In genomic region chr5:112212711-112213264, GRCm38 (mm10) we compare ENCODE assay signal across 17 mouse cellular contexts. TPM values are rescaled to one million over a fixed set of nuclear protein-coding genes. Genes with fewer than 3 reads are reported as not detected.
A peak's percentile ranks its signal among the peaks of the same experiment; 100 is the strongest.
DNase-seq lines count a peak whose midpoint lies in the region; ATAC-seq and TF ChIP-seq lines count a peak whose summit lies in the region.
"Had no signal": no experiment of that assay in that cellular context is flagged by ENCODE, and none has a peak within 500 bp of the region (broad histone marks: within the 10 kb centered on the region; RNA-seq: fewer than 3 reads in every experiment).

No protein-coding gene starts in this region.

- WGBS in hindbrain, embryonic 10.5 days, result 65% methylated on average over 6 of the region's 6 CpGs
- 62% methylated on average over 6 of the region's 6 CpGs for WGBS in midbrain, embryonic 10.5 days
- WGBS in neural tube, embryonic 13.5 days, result 49% methylated on average over 6 of the region's 6 CpGs

- TF ChIP-seq CTCF in layer of hippocampus, adult 2 months (conservative IDR thresholded peaks at IDR 0.05), result no peak

- DNase-seq in layer of hippocampus, adult 2 months (ENCODE audit: low spot score in 2 of 2), result no peak
- no peak for DNase-seq in layer of hippocampus, adult 11-12 months (ENCODE audit: low spot score)
- peak; percentile 39 for DNase-seq in hindbrain, embryonic 10.5 days (ENCODE audit: low spot score)
- DNase-seq in midbrain, embryonic 10.5 days (ENCODE audit: low spot score), result peak; percentile 46
- no peak for DNase-seq in left cerebral cortex, adult 11 months (ENCODE audit: low spot score)
- no peak for DNase-seq in lung, postnatal 4 days
- DNase-seq in kidney, adult 11 months, result no peak
- DNase-seq: adrenal gland, postnatal 14 days; cerebellum, adult 9-11 months; gastrocnemius, postnatal 36 days; heart, postnatal 4 days; kidney, adult 9 months had no signal

- no peak overlapping the region for H3K4me3 ChIP-seq in layer of hippocampus, adult 2 months
- H3K4me3 ChIP-seq in hindbrain, embryonic 10.5 days, result no peak overlapping the region
- H3K4me3 ChIP-seq in midbrain, embryonic 10.5 days, result peak overlapping the region; percentile 31; the same call in 1 of the 2 replicates
- H3K4me3 ChIP-seq in neural tube, embryonic 13.5 days, result no peak overlapping the region
- H3K4me3 ChIP-seq: limb, embryonic 13.5 days; liver, embryonic 15.5 days had no signal

- ATAC-seq in neural tube, embryonic 13.5 days (ENCODE audit: low read depth), result no peak

- H3K9ac ChIP-seq in neural tube, embryonic 13.5 days, result no peak overlapping the region
- H3K9ac ChIP-seq: limb, embryonic 13.5 days; liver, embryonic 15.5 days had no signal

- peaks cover 73% of the 10 kb centered on the region for H3K4me1 ChIP-seq in hindbrain, embryonic 10.5 days (replicated peaks)
- H3K4me1 ChIP-seq in midbrain, embryonic 10.5 days, result peaks cover 65% of the 10 kb centered on the region
- peaks cover 53% of the 10 kb centered on the region for H3K4me1 ChIP-seq in neural tube, embryonic 13.5 days (replicated peaks)

- H3K4me2 ChIP-seq in neural tube, embryonic 13.5 days, result 0 out of 2 replicates have a peak overlapping the region, but pooled peaks have one; percentile 13
- H3K4me2 ChIP-seq: heart, embryonic 11.5 days; liver, embryonic 15.5 days had no signal

- H3K36me3 ChIP-seq in hindbrain, embryonic 10.5 days, result peaks cover 14% of the 10 kb centered on the region; the same call in 1 of the 2 replicates
- peaks cover 6% of the 10 kb centered on the region for H3K36me3 ChIP-seq in midbrain, embryonic 10.5 days
- peaks cover 4% of the 10 kb centered on the region; the same call in 1 of the 2 replicates for H3K36me3 ChIP-seq in neural tube, embryonic 13.5 days
- H3K36me3 ChIP-seq: limb, embryonic 13.5 days; liver, embryonic 15.5 days had no signal

- H3K27ac ChIP-seq in layer of hippocampus, adult 2 months, result peak overlapping the region; percentile 14; the same call in 1 of the 2 replicates
- peak overlapping the region; percentile 86 for H3K27ac ChIP-seq in hindbrain, embryonic 10.5 days
- peak overlapping the region; percentile 80 for H3K27ac ChIP-seq in midbrain, embryonic 10.5 days (replicated peaks)
- H3K27ac ChIP-seq in neural tube, embryonic 13.5 days (replicated peaks), result peak overlapping the region; percentile 88
- H3K27ac ChIP-seq: limb, embryonic 13.5 days; liver, embryonic 15.5 days had no signal

- H3K9me3 ChIP-seq in hindbrain, embryonic 10.5 days, result no peaks in the 10 kb centered on the region
- no peaks in the 10 kb centered on the region for H3K9me3 ChIP-seq in midbrain, embryonic 10.5 days (replicated peaks)
- H3K9me3 ChIP-seq in neural tube, embryonic 13.5 days, result no peaks in the 10 kb centered on the region
- H3K9me3 ChIP-seq: limb, embryonic 13.5 days; liver, embryonic 15.5 days had no signal

- no peaks in the 10 kb centered on the region for H3K27me3 ChIP-seq in hindbrain, embryonic 10.5 days (ENCODE audit: insufficient read depth, poor library complexity, severe bottlenecking)
- no peaks in the 10 kb centered on the region for H3K27me3 ChIP-seq in midbrain, embryonic 10.5 days (ENCODE audit: low read depth, poor library complexity, severe bottlenecking)
- no peaks in the 10 kb centered on the region for H3K27me3 ChIP-seq in neural tube, embryonic 13.5 days
- H3K27me3 ChIP-seq: liver, embryonic 15.5 days had no signal

RNA-seq across cellular contexts. Expression of gene Cryba4, which starts 39.5 kb away (rescaled TPM):
- total RNA-seq in layer of hippocampus, adult 2 months (2021), result 1 to 10 TPM; 1.0 to 1.5 TPM
- polyA plus RNA-seq in hindbrain, embryonic 10.5 days (2016; fragmentation: Nextera tagmentation; extraction: Ambion mirVana), result 0.35 and 1.4 TPM in 2 replicates
- polyA plus RNA-seq in midbrain, embryonic 10.5 days (2016; fragmentation: Nextera tagmentation; extraction: Ambion mirVana), result 0.43 and 1.4 TPM in 2 replicates
- 3.4 and 4.0 TPM in 2 replicates for polyA plus RNA-seq in neural tube, embryonic 13.5 days (2015; fragmentation: Nextera tagmentation; extraction: Ambion mirVana)
- total RNA-seq: CH12.LX had no signal

RNA-seq across cellular contexts. Expression of gene Crybb1, which starts 42.8 kb away (rescaled TPM):
- 1 to 10 TPM; 6.4 to 7.8 TPM for total RNA-seq in layer of hippocampus, adult 2 months (2021)
- polyA plus RNA-seq in hindbrain, embryonic 10.5 days (2016; fragmentation: Nextera tagmentation; extraction: Ambion mirVana), result 0.19 and 0.42 TPM in 2 replicates
- polyA plus RNA-seq in midbrain, embryonic 10.5 days (2016; fragmentation: Nextera tagmentation; extraction: Ambion mirVana), result 0.41 and 0.91 TPM in 2 replicates
- 4.5 and 7.6 TPM in 2 replicates for polyA plus RNA-seq in neural tube, embryonic 13.5 days (2015; fragmentation: Nextera tagmentation; extraction: Ambion mirVana)
- total RNA-seq: CH12.LX; heart, postnatal 4 days had no signal
- polyA plus RNA-seq: heart, embryonic 11.5 days had no signal

Comparison
In these comparisons a context has a peak if more than half of its experiments do, and no peak if none do; other contexts are left out.
1. DNase-seq: peak in hindbrain, embryonic 10.5 days (single experiment) and midbrain, embryonic 10.5 days (single experiment); none in layer of hippocampus, adult 2 months (0 of 2), layer of hippocampus, adult 11-12 months (single experiment), left cerebral cortex, adult 11 months (single experiment), lung, postnatal 4 days (0 of 2) and kidney, adult 11 months (single experiment).
2. H3K27ac ChIP-seq: peak in every context shown above with its lines; median percentile 88 in neural tube, embryonic 13.5 days; 86 in hindbrain, embryonic 10.5 days; 80 in midbrain, embryonic 10.5 days; 14 in layer of hippocampus, adult 2 months.